Mouse (Mus musculus): ENCODE measurements around the gene Gpr83.

Gene Gpr83

GRCm38 (mm10) chr9:14859868-14860639 is at the start of gene Gpr83:
Gene Gpr83, plus strand, starts transcription at chr9:14860210.
- DNase-seq (ENCODE audit: extremely low read depth, insufficient read length, low spot score), result no peak

- DNase-seq (ENCODE audit: extremely low read depth, insufficient read length, low spot score), result no peak
Measured at GRCm38 (mm10) chr9:14821396-14821795, 38.6 kb upstream of the Gpr83 start.

GRCm38 (mm10) chr9:14824840-14825239 is 35.2 kb upstream of the Gpr83 start:
- no peak for DNase-seq (ENCODE audit: extremely low read depth, insufficient read length, low spot score)

GRCm38 (mm10) chr9:14827875-14828274 is 32.1 kb upstream of the Gpr83 start:
- no peak for DNase-seq (ENCODE audit: extremely low read depth, insufficient read length, low spot score)

- no peak for DNase-seq (ENCODE audit: extremely low read depth, insufficient read length, low spot score)
Measured at GRCm38 (mm10) chr9:14832046-14832445, 28.0 kb upstream of the Gpr83 start.

GRCm38 (mm10) chr9:14835335-14836075 is 24.5 kb upstream of the Gpr83 start:
- DNase-seq (ENCODE audit: extremely low read depth, insufficient read length, low spot score), result no peak

GRCm38 (mm10) chr9:14839527-14839926 is 20.5 kb upstream of the Gpr83 start:
- no peak for DNase-seq (ENCODE audit: extremely low read depth, insufficient read length, low spot score)

- no peak for DNase-seq (ENCODE audit: extremely low read depth, insufficient read length, low spot score)
Measured at GRCm38 (mm10) chr9:14839970-14840369, 20.0 kb upstream of the Gpr83 start.

- DNase-seq (ENCODE audit: extremely low read depth, insufficient read length, low spot score), result no peak
Measured at GRCm38 (mm10) chr9:14841878-14842761, 17.9 kb upstream of the Gpr83 start.

- no peak for DNase-seq (ENCODE audit: extremely low read depth, insufficient read length, low spot score)
Measured at GRCm38 (mm10) chr9:14843311-14843857, 16.6 kb upstream of the Gpr83 start.

GRCm38 (mm10) chr9:14843901-14844300 is 16.1 kb upstream of the Gpr83 start:
- DNase-seq (ENCODE audit: extremely low read depth, insufficient read length, low spot score), result no peak

GRCm38 (mm10) chr9:14846428-14846827 is 13.6 kb upstream of the Gpr83 start:
- no peak for DNase-seq (ENCODE audit: extremely low read depth, insufficient read length, low spot score)

- no peak for DNase-seq (ENCODE audit: extremely low read depth, insufficient read length, low spot score)
Measured at GRCm38 (mm10) chr9:14848267-14848935, 11.6 kb upstream of the Gpr83 start.

- no peak for DNase-seq (ENCODE audit: extremely low read depth, insufficient read length, low spot score)
Measured at GRCm38 (mm10) chr9:14854585-14854984, 5.4 kb upstream of the Gpr83 start.

GRCm38 (mm10) chr9:14856922-14857654 is 2.9 kb upstream of the Gpr83 start:
- DNase-seq (ENCODE audit: extremely low read depth, insufficient read length, low spot score), result no peak

- no peak for DNase-seq (ENCODE audit: extremely low read depth, insufficient read length, low spot score)
Measured at GRCm38 (mm10) chr9:14858170-14858706, 1.8 kb upstream of the Gpr83 start.

- DNase-seq (ENCODE audit: extremely low read depth, insufficient read length, low spot score), result no peak
Measured at GRCm38 (mm10) chr9:14858782-14859181, 1.2 kb upstream of the Gpr83 start.

GRCm38 (mm10) chr9:14863126-14863525 is 3.1 kb downstream of the Gpr83 start:
- no peak for DNase-seq (ENCODE audit: extremely low read depth, insufficient read length, low spot score)

GRCm38 (mm10) chr9:14864726-14865125 is 4.7 kb downstream of the Gpr83 start:
- no peak for DNase-seq (ENCODE audit: extremely low read depth, insufficient read length, low spot score)
